Mouse (Mus musculus) frontal cortex, postnatal 10 days (tissue): Measurements from ENCODE around the gene Fmo3.

Source experiments
- DNase-seq, 2 experiments: peaks; one replicate each; pipeline ENCODE4 v3.0.0; 2022; ENCODE audit warnings: low spot score in 2 of 2, mixed read lengths in 1 of 2

Fmo3 gene

DNA sequence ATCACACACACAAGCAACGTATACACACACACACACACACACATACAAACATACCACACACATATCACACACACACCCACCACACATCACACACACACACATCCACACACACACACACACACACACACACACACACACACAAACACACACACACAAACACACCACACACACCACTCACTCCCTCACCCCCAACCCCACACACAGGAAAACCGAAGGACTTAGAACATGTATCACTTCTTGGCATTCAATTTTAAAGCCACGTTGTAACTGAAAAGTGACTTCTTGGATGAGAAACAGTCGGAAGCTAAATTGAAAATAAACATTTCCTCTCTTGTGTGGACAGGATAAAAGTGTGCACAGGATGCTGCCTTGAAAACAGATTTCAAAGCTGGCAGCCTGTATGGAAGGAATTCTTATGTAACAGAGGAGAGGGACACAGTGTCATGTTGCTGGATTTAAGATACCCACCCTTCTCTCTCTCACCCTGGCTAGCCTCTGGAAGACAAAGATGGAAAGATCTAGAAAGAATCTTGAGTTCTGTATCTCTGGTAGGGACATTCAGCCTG, 52.9 kb downstream of the Fmo3 start:
- no peak for DNase-seq

GRCm38 (mm10) chr1:162930631-162931030, 53.7 kb downstream of the Fmo3 start:
- DNase-seq, result no peak

GRCm38 (mm10) chr1:162929146-162929545, 55.2 kb downstream of the Fmo3 start:
- no peak for DNase-seq

- no peak for DNase-seq
These were observed 59.2 kb downstream of the Fmo3 start for GRCm38 (mm10) chr1:162925121-162925520.

DNA sequence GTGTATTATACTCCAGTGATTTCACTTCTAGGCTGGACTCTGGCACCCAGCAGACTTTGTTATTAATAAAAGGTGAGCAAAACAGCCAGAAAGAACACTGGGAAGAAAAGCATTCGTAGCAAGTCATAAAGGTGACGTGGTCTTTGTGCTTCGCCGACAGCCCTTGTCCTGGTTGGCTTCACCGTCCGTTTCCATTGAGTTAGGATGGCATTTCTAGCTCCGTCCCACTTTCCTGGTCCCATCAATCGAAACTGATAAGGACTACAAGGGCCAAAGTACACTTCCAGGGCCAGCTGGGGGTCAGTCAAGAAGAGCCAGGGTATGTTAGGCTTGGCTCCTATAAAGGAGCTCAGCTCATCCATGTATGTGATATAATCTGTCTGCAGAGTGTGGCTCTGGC, 67.7 kb downstream of the Fmo3 start:
- DNase-seq, result no peak

DNA sequence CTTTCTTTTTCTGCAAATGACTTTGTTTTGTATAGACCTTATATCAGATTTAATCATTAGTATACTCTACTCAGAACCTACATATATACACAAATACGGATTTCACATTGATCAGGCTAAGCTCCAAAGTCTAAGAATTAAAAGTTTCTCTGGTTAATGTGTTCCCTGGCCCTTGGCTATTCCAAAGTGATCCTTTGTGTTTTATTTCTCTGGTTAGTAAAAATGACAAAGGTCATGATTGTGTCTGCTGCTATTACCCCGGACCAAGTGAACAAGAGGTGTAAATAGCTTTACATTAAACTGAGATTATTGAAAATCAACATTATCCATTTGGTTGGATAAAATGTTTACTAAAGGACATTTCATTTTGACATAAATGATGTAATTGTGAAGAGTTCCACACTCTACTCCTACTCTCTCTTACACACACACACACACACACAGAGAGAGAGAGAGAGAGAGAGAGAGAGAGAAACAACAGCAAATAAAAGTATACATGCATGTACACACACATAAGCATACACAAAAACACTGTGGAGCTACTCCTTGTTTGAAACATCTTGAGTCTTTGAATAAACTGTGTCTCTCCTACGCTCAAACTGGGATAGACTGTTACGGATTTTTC, 69.3 kb downstream of the Fmo3 start:
- DNase-seq, result no peak

- DNase-seq, result no peak
These were observed 72.2 kb downstream of the Fmo3 start for GRCm38 (mm10) chr1:162912085-162912484.
